Mouse (Mus musculus): ENCODE measurements around the gene Fscn1. TPM values are rescaled to one million over a fixed set of nuclear protein-coding genes. Genes with fewer than 3 reads are reported as not detected.

Gene Fscn1
- total RNA-seq, 2 experiments from 2014 or later: 18.2 to 21.6 TPM

DNA sequence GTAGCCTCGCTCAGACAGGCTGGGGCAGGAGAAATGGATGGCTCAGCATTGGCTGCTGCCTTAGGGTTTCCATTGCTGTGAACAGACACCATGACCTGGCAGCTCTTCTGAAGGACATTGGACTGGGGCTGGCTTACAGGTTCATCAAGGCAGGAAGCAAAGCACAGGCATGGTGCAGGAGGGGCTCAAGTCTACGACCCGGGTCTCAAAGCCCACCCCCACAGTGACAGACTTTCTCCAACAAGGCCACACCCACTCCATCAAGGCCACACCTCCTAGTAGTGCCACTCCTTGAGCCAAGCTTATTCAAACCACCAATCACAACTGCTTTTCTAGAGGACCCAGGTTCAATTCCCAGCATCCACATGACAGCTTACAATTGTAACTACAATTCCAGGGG, 13.8 kb downstream of the Fscn1 start:
- DNase-seq: no peak

DNA sequence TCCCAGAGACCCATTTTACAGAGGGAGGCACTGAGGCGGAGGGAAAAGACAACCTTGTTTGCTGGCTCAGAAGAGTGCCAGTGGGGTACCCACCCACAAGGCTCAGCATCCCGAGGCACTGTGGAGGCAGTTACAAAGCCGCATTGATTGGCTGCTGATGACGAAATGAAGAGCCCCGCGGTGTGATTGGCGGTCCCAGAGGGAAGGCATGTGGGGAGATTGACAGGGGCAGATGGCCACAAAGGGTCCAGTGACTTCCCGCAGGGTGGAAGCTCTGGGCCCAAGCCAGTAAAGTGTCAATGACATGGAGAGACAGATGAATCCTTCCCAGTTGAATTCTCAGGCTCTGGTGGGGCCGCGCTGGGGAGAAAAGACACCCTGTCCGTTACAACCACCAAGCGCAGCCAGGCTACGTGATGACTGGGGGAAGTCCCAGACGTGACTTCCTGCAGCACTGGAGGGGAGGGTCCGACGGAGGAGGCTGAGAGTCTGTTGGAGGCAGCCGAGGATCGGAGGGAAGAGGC, 14.5 kb downstream of the Fscn1 start:
- DNase-seq: peak; percentile 24 to 30

DNA sequence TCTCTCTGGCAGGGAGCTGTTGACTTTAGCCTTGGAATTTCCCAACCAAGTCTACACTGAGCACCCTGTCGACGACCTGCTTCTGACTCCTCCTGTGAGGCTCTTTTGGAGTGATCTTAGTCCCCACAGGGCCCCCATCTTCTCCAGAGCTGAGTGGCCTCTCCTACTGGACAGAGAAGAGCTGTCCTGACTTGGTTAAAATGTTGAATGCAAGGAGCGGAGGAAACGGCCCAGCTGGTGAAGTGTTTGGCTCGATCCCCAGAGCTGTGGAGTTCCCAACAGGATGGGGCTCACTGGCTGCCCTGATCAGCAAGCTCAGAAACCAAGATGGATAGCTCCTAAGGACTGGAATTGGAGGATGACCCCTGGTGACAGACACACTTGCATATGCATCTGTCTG, 16.4 kb downstream of the Fscn1 start:
- peak; percentile 45 to 49 for DNase-seq

DNA sequence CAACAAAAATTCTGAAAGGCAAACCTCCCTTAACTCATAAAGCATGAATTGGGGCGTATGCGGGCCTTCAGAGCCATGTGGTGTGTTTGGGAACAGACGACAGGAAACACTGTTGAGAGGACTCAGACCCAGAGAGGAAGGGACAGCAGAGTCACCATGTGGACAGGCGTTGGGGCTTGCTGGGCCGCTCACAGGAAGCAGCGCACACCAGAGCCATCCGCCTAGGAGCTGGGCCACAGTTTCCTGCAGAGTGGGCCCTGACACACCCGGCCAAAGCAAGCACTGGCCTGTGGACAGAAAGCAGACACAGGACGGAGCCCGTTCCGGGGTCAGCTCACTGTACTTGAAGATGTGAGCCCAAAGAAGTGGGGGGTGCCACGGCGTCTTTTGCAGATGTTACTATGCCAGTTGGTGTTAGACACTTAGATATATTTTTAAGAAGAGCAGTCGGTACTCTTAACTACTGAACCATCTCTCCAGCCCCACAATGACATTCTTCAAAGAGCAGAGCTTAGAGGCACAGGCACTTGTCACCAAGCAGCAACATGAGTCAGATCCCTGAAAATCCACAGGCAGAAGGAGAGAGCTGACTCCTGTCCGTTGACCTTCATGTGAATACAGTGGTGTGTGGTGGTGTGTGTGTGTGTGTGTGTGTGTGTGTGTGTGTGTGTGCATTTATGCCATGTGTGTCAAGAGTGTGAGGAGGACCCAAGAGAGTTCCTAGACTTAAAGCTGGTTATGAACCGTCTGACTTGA, 22.1 kb downstream of the Fscn1 start:
- peak; percentile 24 to 68 for DNase-seq

DNA sequence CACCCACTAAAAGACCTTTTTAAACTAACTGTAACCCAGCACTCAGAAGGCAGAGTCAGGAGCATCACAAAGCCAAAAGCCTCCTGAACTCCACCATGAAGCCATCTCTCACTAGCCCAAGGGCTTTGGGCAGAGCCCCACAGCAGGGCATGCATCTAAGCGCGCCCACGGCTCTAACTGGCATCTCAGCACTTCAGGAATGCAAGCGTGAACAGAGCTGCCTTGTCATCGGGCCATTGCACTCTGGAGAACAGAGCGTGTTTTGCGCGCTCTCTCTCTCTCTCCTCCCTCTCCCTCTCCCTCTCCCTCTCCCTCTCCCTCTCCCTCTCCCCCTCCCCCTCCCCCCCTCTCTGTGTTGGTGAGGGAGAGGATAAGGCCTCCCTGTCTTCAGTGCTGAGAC, 23.0 kb downstream of the Fscn1 start:
- DNase-seq: no peak

DNA sequence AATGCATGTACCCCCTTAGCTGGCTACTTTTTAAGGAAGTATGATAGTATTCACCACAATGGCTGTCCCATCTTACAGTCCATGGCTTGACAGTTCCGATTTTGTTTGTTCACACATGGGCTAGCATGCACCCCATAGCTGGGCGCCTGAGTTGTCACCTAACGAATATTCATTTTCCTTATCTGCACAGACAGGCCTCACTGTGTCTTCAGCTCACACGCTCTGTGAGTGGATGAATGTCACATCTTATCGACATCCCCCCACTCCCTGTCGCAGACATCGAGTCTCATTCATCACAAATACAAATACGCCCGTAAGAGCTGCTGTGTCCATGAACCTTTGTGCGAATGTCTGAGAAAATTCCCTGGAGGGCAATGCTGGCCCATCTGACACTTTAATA, 24.1 kb downstream of the Fscn1 start:
- no peak for DNase-seq

DNA sequence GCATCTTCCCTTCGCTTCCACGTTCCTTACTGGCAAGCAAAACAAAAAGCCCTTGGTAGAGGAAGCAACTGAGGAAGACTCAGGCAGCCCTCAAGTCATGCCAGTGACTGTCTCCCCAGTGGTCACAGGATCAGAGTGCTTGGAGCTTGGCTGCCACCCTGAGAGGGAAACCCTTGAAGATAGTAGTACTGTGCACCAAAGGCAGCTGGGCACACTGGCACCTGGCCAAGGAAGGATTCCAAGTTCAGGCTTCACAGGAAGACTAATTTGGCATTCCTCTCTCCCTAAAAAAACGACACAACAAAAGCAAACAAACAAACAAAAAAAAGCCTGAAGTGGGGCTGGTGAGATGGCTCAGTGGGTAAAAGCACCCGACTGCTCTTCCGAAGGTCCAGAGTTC, 28.4 kb downstream of the Fscn1 start:
- no peak for DNase-seq

DNA sequence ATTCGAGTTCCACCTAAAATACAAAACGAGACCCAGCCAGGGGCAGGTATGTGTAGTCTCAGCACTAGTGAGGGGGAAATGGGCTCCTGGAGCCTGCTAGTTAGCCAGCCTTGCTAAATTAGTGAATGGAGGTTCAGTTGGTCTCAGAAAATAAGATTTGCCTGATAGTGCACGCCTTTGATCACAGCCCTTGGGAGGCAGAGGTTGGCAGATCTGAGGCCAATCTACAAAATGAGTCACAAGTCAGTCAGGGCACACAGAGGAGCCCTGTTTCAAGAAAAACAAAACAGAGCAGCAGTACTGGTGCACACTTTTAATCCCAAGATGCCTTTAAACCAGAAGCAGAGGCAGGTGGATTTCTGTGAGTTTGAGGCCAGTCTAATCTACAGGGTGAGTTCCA, 29.0 kb downstream of the Fscn1 start:
- DNase-seq: no peak

DNA sequence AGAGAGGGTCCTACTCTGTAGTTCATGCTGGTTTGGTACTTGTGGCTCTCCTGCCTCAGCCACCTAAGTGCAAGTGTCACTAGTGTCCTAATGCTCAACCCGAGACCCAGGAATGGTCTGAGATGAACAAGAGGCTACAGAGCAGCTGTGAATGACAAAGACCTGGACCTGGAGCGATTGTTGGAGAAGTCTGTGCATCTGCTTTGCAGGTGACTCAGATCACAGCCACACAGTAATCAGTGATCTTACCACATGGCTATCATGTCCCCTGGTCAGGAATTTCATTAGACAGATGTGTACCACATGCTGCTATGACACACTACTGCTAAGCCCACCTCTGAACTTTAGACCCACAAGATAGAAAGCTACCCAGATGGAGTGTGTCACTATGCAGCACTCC, 34.6 kb downstream of the Fscn1 start:
- DNase-seq: no peak

DNA sequence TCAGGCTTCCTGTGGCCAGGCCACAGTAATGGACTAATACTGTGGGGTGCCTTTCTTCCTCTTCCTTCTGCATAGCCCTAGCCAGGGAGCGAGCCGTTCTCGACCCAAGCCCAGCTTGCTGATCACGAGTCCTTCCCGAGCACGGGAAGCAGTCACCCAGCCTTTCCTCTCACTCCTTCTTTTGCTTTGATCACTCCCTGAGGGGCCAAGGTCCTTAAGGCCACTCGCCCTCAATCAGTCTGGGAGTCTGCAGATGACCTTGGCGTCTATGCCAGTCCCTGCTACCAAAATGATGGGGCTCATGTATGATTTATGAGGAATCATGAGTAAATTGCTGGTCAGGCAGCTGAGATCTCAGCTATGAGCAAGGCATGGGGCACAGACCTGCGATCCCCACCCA, 37.4 kb downstream of the Fscn1 start:
- DNase-seq: no peak

DNA sequence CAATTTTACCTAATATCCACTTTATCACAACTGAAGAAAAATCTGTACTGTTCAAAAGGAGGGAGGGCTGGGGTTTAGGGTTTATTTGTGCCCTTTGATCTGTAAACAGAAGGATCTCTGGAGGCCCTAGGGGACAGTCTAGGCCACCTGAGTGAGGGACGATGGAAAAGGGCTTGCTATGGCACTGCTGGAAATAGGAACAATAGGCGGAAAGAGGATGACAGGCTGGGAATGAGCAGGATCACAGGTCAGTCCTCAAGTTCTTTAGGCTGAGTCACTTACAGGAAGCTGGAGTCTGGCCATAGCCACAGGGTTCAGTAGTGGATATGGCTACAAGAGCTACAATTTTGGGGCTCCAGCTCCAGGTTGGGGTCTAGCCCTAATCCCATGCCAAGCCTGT, 38.0 kb downstream of the Fscn1 start:
- peak; percentile 26 to 60 for DNase-seq

DNA sequence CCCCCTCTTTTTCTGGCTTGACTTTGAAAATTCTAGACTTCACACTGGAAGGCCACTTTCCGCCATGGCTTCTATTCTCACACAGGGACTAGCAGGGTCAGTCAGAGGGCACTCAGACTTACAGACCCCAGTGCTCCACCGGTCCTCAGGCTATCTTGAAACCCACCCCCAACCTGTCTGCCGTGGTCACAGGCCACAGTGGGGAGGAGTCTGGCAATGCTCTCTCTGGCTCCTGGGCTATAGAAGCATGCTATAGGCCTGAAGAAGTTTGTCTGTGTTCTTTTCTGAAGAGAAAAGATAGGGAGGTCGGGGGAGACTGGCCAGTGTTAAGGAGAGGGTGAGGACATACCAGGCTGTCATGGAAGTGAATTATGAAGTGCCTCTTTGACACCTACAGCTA, 39.9 kb downstream of the Fscn1 start:
- DNase-seq: no peak

DNA sequence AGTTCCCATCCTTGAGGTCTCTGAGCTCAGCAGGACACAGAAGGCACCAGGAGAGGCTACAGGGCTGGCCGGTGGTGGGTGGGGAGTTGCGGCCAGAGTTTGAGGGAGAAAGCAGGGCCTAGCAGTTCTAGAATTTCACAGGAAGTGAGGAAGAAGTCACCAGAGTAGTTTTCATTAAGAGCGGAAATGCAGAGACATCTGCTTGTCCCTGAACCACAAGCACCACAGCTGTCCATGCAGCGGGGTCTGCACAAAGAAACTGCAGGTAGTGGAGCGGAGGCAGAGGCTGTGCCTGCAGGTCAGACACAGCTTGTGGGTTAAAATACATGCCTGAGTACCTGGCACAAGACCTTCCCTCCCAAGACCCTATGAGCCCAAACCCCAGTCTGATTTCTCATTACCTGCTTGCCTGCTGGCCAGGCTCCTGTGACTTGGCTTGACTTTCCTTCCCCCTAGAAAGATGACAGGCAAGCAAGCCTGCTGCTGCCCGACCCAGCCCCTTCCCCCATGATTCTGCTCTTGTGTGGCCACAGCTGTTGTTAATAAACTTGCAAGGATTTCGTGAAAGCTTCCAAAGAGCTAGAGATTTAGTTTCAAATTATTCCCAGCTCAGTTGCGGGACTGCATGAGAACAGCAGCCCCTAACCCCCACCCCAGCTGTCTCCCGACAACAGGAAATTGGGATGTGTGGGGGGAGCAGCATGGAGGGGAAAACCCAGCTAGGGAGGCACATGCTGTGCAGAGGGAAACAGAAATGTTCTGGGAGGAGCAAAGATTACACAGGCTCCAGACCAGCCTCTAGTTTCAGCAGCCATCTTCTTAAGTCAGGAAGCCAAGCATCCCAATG, 40.7 kb downstream of the Fscn1 start:
- DNase-seq: peak; percentile 25 to 51

DNA sequence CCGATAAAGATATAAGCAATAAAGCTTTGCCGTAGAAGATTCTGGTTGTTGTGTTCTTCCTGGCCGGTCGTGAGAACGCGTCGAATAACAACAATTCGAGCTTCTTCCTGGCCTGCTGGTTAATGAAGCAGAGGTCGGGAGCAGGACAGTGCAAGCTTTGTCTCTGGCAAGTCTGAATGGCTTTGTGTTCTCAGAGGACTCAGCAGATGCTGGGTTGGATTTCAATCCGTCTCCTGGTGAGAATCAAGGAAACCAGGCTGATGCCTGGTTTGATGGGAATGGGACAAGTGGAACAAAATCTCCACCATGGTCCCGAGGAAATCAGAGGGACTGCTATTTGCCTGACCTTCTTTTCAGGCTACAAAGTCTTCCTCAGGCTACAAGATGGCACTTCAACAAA, 49.2 kb downstream of the Fscn1 start:
- no peak for DNase-seq

DNA sequence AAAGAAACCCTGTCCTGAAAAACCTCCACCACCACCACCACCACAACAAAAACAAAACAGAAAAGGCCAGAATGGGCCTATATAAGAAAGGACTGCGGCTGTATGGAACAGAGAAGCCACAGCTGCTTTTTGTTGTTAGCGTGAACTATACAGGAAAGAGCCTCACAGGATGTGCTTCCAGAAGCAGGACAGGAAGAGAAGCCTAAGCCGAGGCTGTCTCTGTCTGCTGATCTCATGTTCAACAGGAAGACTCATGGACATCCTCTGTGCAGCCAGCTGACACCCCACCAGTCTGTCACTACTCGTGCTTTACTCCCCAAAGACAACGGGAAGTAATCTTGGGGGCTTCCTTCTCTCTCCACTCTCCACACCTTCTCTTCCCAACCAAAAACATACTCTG, 57.3 kb downstream of the Fscn1 start:
- DNase-seq: peak in 1 of 2 experiments; percentile 55

Other genes starting within 250 kb of the Fscn1 start
- gene Tnrc18, start 142.7 kb upstream of the Fscn1 start, total RNA-seq (2021): 10 to 100 TPM; 39.2 to 48.2 TPM
- 1 to 10 TPM; 4.6 to 4.7 TPM for gene Fbxl18, start 64.9 kb upstream of the Fscn1 start, total RNA-seq (2021)
- gene Actb, start 53.6 kb upstream of the Fscn1 start, total RNA-seq (2021): 1,000 to 10,000 TPM in 1 of 2 experiments, 100 to 1,000 TPM in 1; 875 to 1,008 TPM
- 10 to 100 TPM; 23.3 to 25.7 TPM for gene Rnf216, start 152.7 kb downstream of the Fscn1 start, total RNA-seq (2021)
- gene Olfr718-ps1, start 187.2 kb downstream of the Fscn1 start, total RNA-seq (2021): not detected
- gene Rbak, start 220.4 kb downstream of the Fscn1 start, total RNA-seq (2021): 1 to 10 TPM; 3.5 to 4.6 TPM
- gene Spdye4b, start 220.7 kb downstream of the Fscn1 start, total RNA-seq (2021): not detected

All from heart, adult 18-20 months (tissue).